Mouse (Mus musculus) limb, embryonic 13.5 days (tissue): ENCODE results near the gene Ryr2. TPM values are rescaled to one million over a fixed set of nuclear protein-coding genes. Genes with fewer than 3 reads are reported as not detected.
A peak's percentile ranks its signal among the peaks of the same experiment; 100 is the strongest.
"Not testable (repeated sequence)": the region's sequence is repeated elsewhere in the genome, so short reads cannot be mapped to it uniquely, and the experiment has no call there.

Source experiments
- ATAC-seq: fragments of 200-750 bp; cut with Nextera tagmentation; 2 replicates; pipeline ENCODE4 v1.8.0; 2017; ENCODE audit warnings: low read depth, moderate number of reproducible peaks, moderate TSS enrichment; ENCODE audit not compliant: low FRiP score
- H3K27ac ChIP-seq: fragments of 300-500 bp; sonication (generic); 2 replicates; pipeline ENCODE4 v1.5.1; 2015; ENCODE audit warnings: inconsistent platforms, mild to moderate bottlenecking, moderate library complexity
- H3K27me3 ChIP-seq: fragments of 300-500 bp; sonication (generic); 2 replicates; pipeline ENCODE4 v1.6.1; 2015; ENCODE audit warnings: mild to moderate bottlenecking, inconsistent platforms
- H3K36me3 ChIP-seq: fragments of 300-500 bp; sonication (generic); 2 replicates; pipeline ENCODE4 v1.6.1; 2015; ENCODE audit warnings: inconsistent platforms, mild to moderate bottlenecking, moderate library complexity
- H3K4me1 ChIP-seq: fragments of 300-500 bp; sonication (generic); 2 replicates; pipeline ENCODE4 v1.6.1; 2015; ENCODE audit warnings: inconsistent platforms
- H3K4me2 ChIP-seq: fragments of 300-500 bp; sonication (generic); replicated peaks from 2 replicates; pipeline ENCODE4 v1.6.1; 2015; ENCODE audit warnings: inconsistent platforms, mild to moderate bottlenecking, moderate library complexity
- H3K4me3 ChIP-seq: fragments of 300-500 bp; sonication (generic); 2 replicates; pipeline ENCODE4 v1.5.1; 2015; ENCODE audit warnings: moderate library complexity, mild to moderate bottlenecking, inconsistent platforms
- H3K9ac ChIP-seq: fragments of 300-500 bp; sonication (generic); 2 replicates; pipeline ENCODE4 v1.6.1; 2015; ENCODE audit warnings: mild to moderate bottlenecking, inconsistent platforms
- H3K9me3 ChIP-seq: fragments of 300-500 bp; sonication (generic); 2 replicates; pipeline ENCODE4 v1.6.1; 2016; ENCODE audit warnings: inconsistent platforms
- WGBS: fragments of 180-500 bp; shearing (Covaris S2); methylation state at CpG from one replicate; pipeline ENCODE4 v1.1.7; 2015; 5-methylcytosine and 5-hydroxymethylcytosine counted together
- polyA plus RNA-seq: library from polyadenylated mRNA; unstranded; fragments of >200 nt; fragmentation: Nextera tagmentation; extraction: Ambion mirVana; gene quantifications from 2 replicates; pipeline ENCODE4 v1.2.1, GENCODE M21; 2015

The Ryr2 gene
- polyA plus RNA-seq, 1 experiment from 2014 or later, result 0.46 TPM

DNA sequence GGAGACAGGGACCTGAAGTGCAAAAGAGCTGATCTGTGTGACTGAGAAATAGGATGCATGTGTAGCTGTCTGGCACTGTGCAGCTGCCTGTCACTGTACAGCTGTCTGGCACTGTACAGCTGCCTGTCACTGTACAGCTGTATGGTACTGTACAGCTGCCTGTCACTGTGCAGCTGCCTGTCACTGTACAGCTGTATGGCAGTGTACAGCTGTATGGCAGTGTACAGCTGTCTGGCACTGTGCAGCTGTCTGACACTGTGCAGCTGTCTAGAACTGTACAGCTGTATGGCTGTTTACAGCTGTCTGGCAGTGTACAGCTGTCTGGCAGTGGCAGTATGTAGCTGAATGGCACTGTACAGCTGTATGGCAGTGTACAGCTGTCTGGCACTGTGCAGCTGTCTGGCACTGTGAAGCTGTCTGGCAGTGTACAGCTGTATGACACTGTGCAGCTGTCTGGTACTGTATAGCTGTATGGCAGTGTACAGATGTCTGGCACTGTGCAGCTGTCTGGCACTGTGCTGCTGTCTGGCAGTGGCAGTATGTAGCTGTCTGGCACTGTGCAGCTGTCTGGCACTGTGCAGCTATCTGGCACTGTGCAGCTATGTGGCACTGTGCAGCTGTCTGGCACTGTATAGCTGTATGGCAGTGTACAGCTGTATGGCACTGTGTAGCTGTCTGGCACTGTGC lies 147.1 kb downstream of the Ryr2 start:
- no peak overlapping the region for H3K27ac ChIP-seq
- ATAC-seq, result no peak
- H3K36me3 ChIP-seq, result no peaks in the 10 kb centered on the region
- no peaks in the 10 kb centered on the region for H3K4me1 ChIP-seq
- no peak overlapping the region for H3K9ac ChIP-seq
- H3K9me3 ChIP-seq, result 0 out of 2 replicates have a peak, but pooled peaks cover 3% of the 10 kb centered on the region
- H3K27me3 ChIP-seq, result no peaks in the 10 kb centered on the region
- no peak overlapping the region for H3K4me3 ChIP-seq
- H3K4me2 ChIP-seq, result no peak overlapping the region

- Histone ChIP-seq H3K27ac (no peak overlapping the region), H3K9me3 (0 out of 2 replicates have a peak, but pooled peaks cover 3% of the 10 kb centered on the region), H3K4me1 (no peaks in the 10 kb centered on the region), H3K4me2 (no peak overlapping the region), H3K9ac (no peak overlapping the region), H3K27me3 (no peaks in the 10 kb centered on the region), H3K36me3 (no peaks in the 10 kb centered on the region), H3K4me3 (no peak overlapping the region)
- ATAC-seq, result peak; percentile 39; the same call in 1 of the 2 replicates
- WGBS, result 58% methylated on average over 3 of the region's 3 CpGs
These were observed 147.9 kb downstream of the Ryr2 start for GRCm38 (mm10) chr13:11958854-11959253.

DNA sequence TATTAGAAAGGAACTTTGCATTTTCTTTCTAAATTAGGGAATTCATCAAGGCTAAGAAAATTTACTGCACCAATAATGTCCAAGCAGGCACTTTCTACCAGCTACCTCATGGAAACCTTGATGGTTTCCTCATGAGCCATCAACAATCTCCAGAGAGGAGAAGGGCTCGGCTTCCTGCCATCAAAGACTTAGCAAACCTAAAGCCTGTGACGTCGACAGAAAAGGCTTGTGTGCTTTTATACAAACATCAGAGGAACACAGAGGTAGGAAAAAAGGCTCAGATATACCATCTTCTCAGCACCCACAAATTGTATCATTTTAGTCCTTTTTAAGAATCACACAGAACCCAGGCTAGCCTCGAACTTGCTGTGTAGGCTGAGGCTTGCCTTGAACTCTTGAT lies 148.5 kb downstream of the Ryr2 start:
- Histone ChIP-seq H3K9me3 (0 out of 2 replicates have a peak, but pooled peaks cover 3% of the 10 kb centered on the region), H3K4me1 (no peaks in the 10 kb centered on the region), H3K4me3 (no peak overlapping the region), H3K27me3 (no peaks in the 10 kb centered on the region), H3K27ac (no peak overlapping the region), H3K4me2 (no peak overlapping the region), H3K9ac (no peak overlapping the region), H3K36me3 (no peaks in the 10 kb centered on the region)
- WGBS, result 63% methylated on average over 4 of the region's 4 CpGs
- ATAC-seq, result no peak

- Histone ChIP-seq H3K9ac (no peak overlapping the region), H3K36me3 (no peaks in the 10 kb centered on the region), H3K4me3 (no peak overlapping the region), H3K9me3 (no peaks in the 10 kb centered on the region), H3K27ac (no peak overlapping the region), H3K4me1 (no peaks in the 10 kb centered on the region), H3K27me3 (no peaks in the 10 kb centered on the region), H3K4me2 (no peak overlapping the region)
- ATAC-seq, result no peak
- 81% methylated on average over 3 of the region's 3 CpGs for WGBS
These were observed 154.8 kb downstream of the Ryr2 start for GRCm38 (mm10) chr13:11951951-11952350.

DNA sequence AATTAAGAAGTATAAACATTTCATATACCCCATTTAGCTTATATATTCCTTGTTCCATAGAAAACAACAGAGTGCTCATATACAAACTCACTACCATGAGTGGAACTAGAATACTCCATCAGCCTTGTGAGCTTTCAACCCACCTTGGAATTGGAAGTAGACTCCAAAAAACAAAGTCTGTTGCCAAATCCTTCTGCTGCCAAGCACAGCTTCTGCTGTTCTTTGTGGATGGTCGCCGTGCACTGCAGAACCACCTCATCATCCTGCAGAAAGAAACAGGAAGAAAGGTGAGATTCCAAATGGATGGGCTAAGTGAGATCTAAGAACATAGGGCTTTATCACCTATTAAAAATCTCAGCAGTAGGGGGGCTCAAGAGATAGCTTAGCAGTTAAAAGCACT lies 161.0 kb downstream of the Ryr2 start:
- H3K9ac ChIP-seq, result no peak overlapping the region
- H3K36me3 ChIP-seq, result no peaks in the 10 kb centered on the region
- H3K4me3 ChIP-seq, result no peak overlapping the region
- H3K27me3 ChIP-seq, result no peaks in the 10 kb centered on the region
- no peak overlapping the region for H3K4me2 ChIP-seq
- no peaks in the 10 kb centered on the region for H3K9me3 ChIP-seq
- WGBS, result 92% methylated on average over 2 of the region's 2 CpGs
- H3K4me1 ChIP-seq, result no peaks in the 10 kb centered on the region
- no peak for ATAC-seq
- H3K27ac ChIP-seq, result no peak overlapping the region

DNA sequence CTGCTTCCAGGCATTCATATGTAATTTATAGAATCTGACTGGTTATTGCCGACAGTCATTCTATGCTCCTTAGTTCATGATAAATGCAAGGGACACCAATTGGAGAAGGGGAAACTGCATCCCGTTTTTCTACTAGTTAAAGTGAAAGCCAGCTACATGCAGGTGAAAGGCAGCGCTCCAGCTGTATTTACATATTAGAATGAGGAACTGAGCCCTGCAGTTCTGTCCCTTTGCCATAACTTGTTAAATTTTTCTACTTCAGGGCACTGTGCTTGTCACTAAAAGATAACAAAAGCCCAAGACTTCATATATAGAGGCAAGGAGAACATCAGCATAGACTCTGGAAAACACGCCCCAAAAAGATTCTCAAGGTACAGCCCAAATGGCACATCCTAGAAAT lies 165.0 kb downstream of the Ryr2 start:
- no peak for ATAC-seq
- Histone ChIP-seq H3K4me3 (no peak overlapping the region), H3K27ac (no peak overlapping the region), H3K9ac (no peak overlapping the region), H3K4me1 (no peaks in the 10 kb centered on the region), H3K27me3 (no peaks in the 10 kb centered on the region), H3K36me3 (no peaks in the 10 kb centered on the region), H3K4me2 (no peak overlapping the region), H3K9me3 (no peaks in the 10 kb centered on the region)
- WGBS, result 82% methylated on average over 4 of the region's 4 CpGs

GRCm38 (mm10) chr13:11934297-11935060 lies 172.3 kb downstream of the Ryr2 start:
- not testable (repeated sequence) for H3K9ac ChIP-seq
- WGBS, result 53% methylated on average over 3 of the region's 3 CpGs

GRCm38 (mm10) chr13:11933334-11933733 lies 173.4 kb downstream of the Ryr2 start:
- H3K27ac ChIP-seq, result no peak overlapping the region
- no peak for ATAC-seq
- no peak overlapping the region for H3K9ac ChIP-seq
- no peaks in the 10 kb centered on the region for H3K9me3 ChIP-seq
- H3K4me1 ChIP-seq, result no peaks in the 10 kb centered on the region
- no peak overlapping the region for H3K4me2 ChIP-seq
- no peaks in the 10 kb centered on the region for H3K36me3 ChIP-seq
- no peaks in the 10 kb centered on the region for H3K27me3 ChIP-seq
- H3K4me3 ChIP-seq, result no peak overlapping the region

More at GRCm38 (mm10) chr13:11934297-11935060, 172.3 kb downstream of the Ryr2 start:
- H3K4me1 ChIP-seq, H3K36me3 ChIP-seq, H3K27me3 ChIP-seq, ATAC-seq, H3K4me3 ChIP-seq, H3K27ac ChIP-seq, H3K4me2 ChIP-seq, H3K9me3 ChIP-seq: not testable (repeated sequence)

DNA sequence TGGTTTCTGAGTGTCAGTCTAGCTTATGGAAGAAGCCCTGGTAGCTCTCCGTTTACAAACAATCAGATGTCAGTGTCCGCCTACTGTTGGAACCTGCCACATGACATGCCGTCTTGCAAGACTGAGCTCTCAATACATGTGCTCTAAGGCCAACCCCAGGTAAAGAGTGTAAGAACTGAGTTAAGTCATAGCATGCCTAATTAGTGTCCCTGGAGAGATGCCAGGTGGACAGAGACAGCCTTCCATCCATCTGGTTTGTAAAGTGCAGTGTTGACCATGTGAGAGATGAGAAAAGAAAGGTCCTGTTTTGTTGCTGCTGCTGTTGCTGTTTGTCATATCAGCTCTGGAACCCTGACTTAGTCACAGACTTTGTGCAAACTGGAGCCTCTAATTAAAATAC lies 178.0 kb downstream of the Ryr2 start:
- Histone ChIP-seq H3K9me3 (no peaks in the 10 kb centered on the region), H3K4me1 (no peaks in the 10 kb centered on the region), H3K27ac (no peak overlapping the region), H3K4me2 (no peak overlapping the region), H3K9ac (no peak overlapping the region), H3K36me3 (no peaks in the 10 kb centered on the region), H3K27me3 (no peaks in the 10 kb centered on the region), H3K4me3 (no peak overlapping the region)
- 89% methylated on average over 3 of the region's 3 CpGs for WGBS
- no peak for ATAC-seq

DNA sequence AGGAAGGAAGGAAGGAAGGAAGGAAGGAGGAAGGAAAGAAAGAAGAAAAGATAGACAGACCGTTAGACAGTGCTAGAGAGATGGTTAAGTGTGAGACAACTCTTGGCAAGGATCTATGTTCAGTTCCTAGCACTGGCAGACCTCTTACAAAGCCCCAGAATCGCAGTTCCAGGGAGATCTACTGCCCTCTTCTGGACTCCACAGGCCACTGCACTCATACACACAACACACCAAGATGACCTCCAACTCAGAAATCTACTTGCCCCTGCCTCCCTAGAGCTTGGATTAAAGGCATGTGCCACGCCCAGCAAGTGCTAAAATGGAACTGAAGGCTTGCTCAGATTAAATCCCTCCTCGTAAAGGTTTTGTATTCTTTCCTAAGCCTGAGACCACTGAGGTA lies 179.0 kb downstream of the Ryr2 start:
- no peak overlapping the region for H3K27ac ChIP-seq
- H3K9me3 ChIP-seq, result no peaks in the 10 kb centered on the region
- H3K4me2 ChIP-seq, result no peak overlapping the region
- 83% methylated on average over 4 of the region's 4 CpGs for WGBS
- no peaks in the 10 kb centered on the region for H3K27me3 ChIP-seq
- no peaks in the 10 kb centered on the region for H3K4me1 ChIP-seq
- H3K9ac ChIP-seq, result no peak overlapping the region
- H3K4me3 ChIP-seq, result no peak overlapping the region
- no peak for ATAC-seq
- H3K36me3 ChIP-seq, result no peaks in the 10 kb centered on the region

- Histone ChIP-seq H3K36me3 (no peaks in the 10 kb centered on the region), H3K4me2 (no peak overlapping the region), H3K4me3 (no peak overlapping the region), H3K4me1 (no peaks in the 10 kb centered on the region), H3K27me3 (no peaks in the 10 kb centered on the region), H3K9me3 (no peaks in the 10 kb centered on the region), H3K27ac (no peak overlapping the region), H3K9ac (no peak overlapping the region)
- ATAC-seq, result no peak
- 65% methylated on average over 11 of the region's 11 CpGs for WGBS
These were observed 179.8 kb downstream of the Ryr2 start for GRCm38 (mm10) chr13:11926720-11927500.

GRCm38 (mm10) chr13:11926215-11926614 lies 180.5 kb downstream of the Ryr2 start:
- WGBS, result 85% methylated on average over 2 of the region's 2 CpGs
- no peak overlapping the region for H3K9ac ChIP-seq
- H3K36me3 ChIP-seq, result no peaks in the 10 kb centered on the region
- no peak for ATAC-seq
- no peaks in the 10 kb centered on the region for H3K27me3 ChIP-seq
- H3K4me2 ChIP-seq, result no peak overlapping the region
- no peak overlapping the region for H3K27ac ChIP-seq
- no peak overlapping the region for H3K4me3 ChIP-seq
- H3K4me1 ChIP-seq, result no peaks in the 10 kb centered on the region
- H3K9me3 ChIP-seq, result no peaks in the 10 kb centered on the region
